Mouse (Mus musculus): ENCODE data around the gene Fgd2. TPM values are rescaled to one million over a fixed set of nuclear protein-coding genes. Genes with fewer than 3 reads are reported as not detected.
A peak's percentile ranks its signal among the peaks of the same experiment; 100 is the strongest.
"Not testable (repeated sequence)": the region's sequence is repeated elsewhere in the genome, so short reads cannot be mapped to it uniquely, and the experiment has no call there.

The Fgd2 gene
- polyA plus RNA-seq, 1 experiment from 2014 or later, result 3.0 TPM

- H3K36me3 ChIP-seq, result no peaks in the 10 kb centered on the region
- H3K4me2 ChIP-seq, result no peak overlapping the region
- 62% methylated on average over 14 of the region's 14 CpGs for WGBS
- peaks cover 29% of the 10 kb centered on the region for H3K4me1 ChIP-seq (replicated peaks)
- H3K4me3 ChIP-seq, result no peak overlapping the region
- H3K9ac ChIP-seq, result no peak overlapping the region
- no peak for ATAC-seq (replicated peaks; ENCODE audit: insufficient number of reproducible peaks, insufficient read depth, low FRiP score, low read depth)
- H3K27me3 ChIP-seq, result no peaks in the 10 kb centered on the region
- no peaks in the 10 kb centered on the region for H3K9me3 ChIP-seq (replicated peaks)
- H3K27ac ChIP-seq, result no peak overlapping the region
Observed at GRCm38 (mm10) chr17:29393335-29394089, 32.8 kb downstream of the Fgd2 start.

GRCm38 (mm10) chr17:29394106-29394760, 33.5 kb downstream of the Fgd2 start:
- Histone ChIP-seq H3K4me1 (replicated peaks) (peaks cover 35% of the 10 kb centered on the region), H3K9ac (no peak overlapping the region), H3K9me3 (replicated peaks) (no peaks in the 10 kb centered on the region), H3K27me3 (no peaks in the 10 kb centered on the region), H3K4me2 (no peak overlapping the region), H3K4me3 (no peak overlapping the region), H3K36me3 (no peaks in the 10 kb centered on the region), H3K27ac (no peak overlapping the region)
- ATAC-seq (replicated peaks; ENCODE audit: insufficient number of reproducible peaks, insufficient read depth, low FRiP score, low read depth), result no peak
- WGBS, result 35% methylated on average over 9 of the region's 9 CpGs

- H3K9me3 ChIP-seq (replicated peaks); H3K4me2 ChIP-seq; H3K27me3 ChIP-seq; H3K4me3 ChIP-seq; H3K36me3 ChIP-seq; H3K9ac ChIP-seq; ATAC-seq (replicated peaks; ENCODE audit: insufficient number of reproducible peaks, insufficient read depth, low FRiP score, low read depth): not testable (repeated sequence)
- WGBS, result 84% methylated on average over 2 of the region's 2 CpGs
- peaks cover 36% of the 10 kb centered on the region for H3K4me1 ChIP-seq (replicated peaks)
- peak overlapping the region; percentile 28; the same call in 1 of the 2 replicates for H3K27ac ChIP-seq
Observed at GRCm38 (mm10) chr17:29394761-29395160, 34.0 kb downstream of the Fgd2 start.

GRCm38 (mm10) chr17:29395381-29395780, 34.7 kb downstream of the Fgd2 start:
- no peaks in the 10 kb centered on the region for H3K36me3 ChIP-seq
- H3K4me2 ChIP-seq, result no peak overlapping the region
- no peak overlapping the region for H3K9ac ChIP-seq
- WGBS, result 62% methylated on average over 7 of the region's 7 CpGs
- H3K27ac ChIP-seq, result peak overlapping the region; percentile 28; the same call in 1 of the 2 replicates
- H3K9me3 ChIP-seq (replicated peaks), result no peaks in the 10 kb centered on the region
- peaks cover 36% of the 10 kb centered on the region for H3K4me1 ChIP-seq (replicated peaks)
- no peak for ATAC-seq (replicated peaks; ENCODE audit: insufficient number of reproducible peaks, insufficient read depth, low FRiP score, low read depth)
- H3K27me3 ChIP-seq, result no peaks in the 10 kb centered on the region
- H3K4me3 ChIP-seq, result no peak overlapping the region

GRCm38 (mm10) chr17:29396056-29396799, 35.5 kb downstream of the Fgd2 start:
- Histone ChIP-seq H3K9ac (no peak overlapping the region), H3K27me3 (no peaks in the 10 kb centered on the region), H3K27ac (no peak overlapping the region), H3K4me3 (no peak overlapping the region), H3K4me1 (replicated peaks) (peaks cover 34% of the 10 kb centered on the region), H3K9me3 (replicated peaks) (no peaks in the 10 kb centered on the region), H3K36me3 (no peaks in the 10 kb centered on the region), H3K4me2 (no peak overlapping the region)
- ATAC-seq (replicated peaks; ENCODE audit: insufficient number of reproducible peaks, insufficient read depth, low FRiP score, low read depth), result no peak
- WGBS, result 58% methylated on average over 6 of the region's 6 CpGs

GRCm38 (mm10) chr17:29396821-29397242, 36.1 kb downstream of the Fgd2 start:
- Histone ChIP-seq H3K27ac (peak overlapping the region; percentile 82), H3K4me3 (no peak overlapping the region), H3K9ac (no peak overlapping the region), H3K4me1 (replicated peaks) (peaks cover 32% of the 10 kb centered on the region), H3K27me3 (no peaks in the 10 kb centered on the region), H3K9me3 (replicated peaks) (no peaks in the 10 kb centered on the region), H3K4me2 (peak overlapping the region; percentile 43), H3K36me3 (no peaks in the 10 kb centered on the region)
- peak; percentile 32 for ATAC-seq (replicated peaks; ENCODE audit: insufficient number of reproducible peaks, insufficient read depth, low FRiP score, low read depth)
- WGBS, result 17% methylated on average over 6 of the region's 6 CpGs

GRCm38 (mm10) chr17:29397480-29398433, 37.0 kb downstream of the Fgd2 start:
- peak; percentile 73 for ATAC-seq (replicated peaks; ENCODE audit: insufficient number of reproducible peaks, insufficient read depth, low FRiP score, low read depth)
- peaks cover 32% of the 10 kb centered on the region for H3K4me1 ChIP-seq (replicated peaks)

GRCm38 (mm10) chr17:29398434-29399026, 37.8 kb downstream of the Fgd2 start:
- no peaks in the 10 kb centered on the region for H3K9me3 ChIP-seq (replicated peaks)
- H3K4me1 ChIP-seq (replicated peaks), result peaks cover 32% of the 10 kb centered on the region
- H3K4me3 ChIP-seq, result peak overlapping the region; percentile 42
- H3K9ac ChIP-seq, result peak overlapping the region; percentile 53; the same call in 1 of the 2 replicates
- 26% methylated on average over 17 of the region's 17 CpGs for WGBS
- peak overlapping the region; percentile 79 for H3K4me2 ChIP-seq
- H3K27ac ChIP-seq, result peak overlapping the region; percentile 82; the same call in 1 of the 2 replicates
- H3K27me3 ChIP-seq, result no peaks in the 10 kb centered on the region
- H3K36me3 ChIP-seq, result no peaks in the 10 kb centered on the region
- ATAC-seq (replicated peaks; ENCODE audit: insufficient number of reproducible peaks, insufficient read depth, low FRiP score, low read depth), result no peak

More at GRCm38 (mm10) chr17:29397480-29398433, 37.0 kb downstream of the Fgd2 start:
- Histone ChIP-seq H3K36me3 (no peaks in the 10 kb centered on the region), H3K4me3 (peak overlapping the region; percentile 42), H3K9me3 (replicated peaks) (no peaks in the 10 kb centered on the region), H3K4me2 (peak overlapping the region; percentile 79), H3K27ac (peak overlapping the region; percentile 82), H3K27me3 (no peaks in the 10 kb centered on the region), H3K9ac (peak overlapping the region; percentile 53)
- 1% methylated on average over 27 of the region's 27 CpGs for WGBS

GRCm38 (mm10) chr17:29399241-29399910, 38.7 kb downstream of the Fgd2 start:
- WGBS, result 71% methylated on average over 14 of the region's 14 CpGs
- H3K4me2 ChIP-seq, result no peak overlapping the region
- no peak overlapping the region for H3K27ac ChIP-seq
- no peak overlapping the region for H3K9ac ChIP-seq
- H3K27me3 ChIP-seq, result no peaks in the 10 kb centered on the region
- H3K36me3 ChIP-seq, result no peaks in the 10 kb centered on the region
- no peak for ATAC-seq (replicated peaks; ENCODE audit: insufficient number of reproducible peaks, insufficient read depth, low FRiP score, low read depth)
- peaks cover 25% of the 10 kb centered on the region for H3K4me1 ChIP-seq (replicated peaks)
- no peak overlapping the region for H3K4me3 ChIP-seq
- H3K9me3 ChIP-seq (replicated peaks), result no peaks in the 10 kb centered on the region

- Histone ChIP-seq H3K27ac (no peak overlapping the region), H3K4me1 (replicated peaks) (peaks cover 22% of the 10 kb centered on the region), H3K27me3 (no peaks in the 10 kb centered on the region), H3K9ac (no peak overlapping the region), H3K36me3 (no peaks in the 10 kb centered on the region), H3K4me3 (no peak overlapping the region), H3K4me2 (no peak overlapping the region), H3K9me3 (replicated peaks) (no peaks in the 10 kb centered on the region)
- no peak for ATAC-seq (replicated peaks; ENCODE audit: insufficient number of reproducible peaks, insufficient read depth, low FRiP score, low read depth)
- 65% methylated on average over 5 of the region's 5 CpGs for WGBS
Observed at GRCm38 (mm10) chr17:29400044-29400443, 39.3 kb downstream of the Fgd2 start.
